Mouse (Mus musculus) MEL (cell line): ENCODE measurements around the gene Sowaha. TPM values are rescaled to one million over a fixed set of nuclear protein-coding genes. Genes with fewer than 3 reads are reported as not detected.
A peak's percentile ranks its signal among the peaks of the same experiment; 100 is the strongest.

ENCODE experiments used
- DNase-seq: peaks from one replicate; pipeline ENCODE4 v3.0.0; 2011; ENCODE audit warnings: low read depth, low spot score
- H3K27ac ChIP-seq: 2 replicates; pipeline ENCODE4 v1.5.1; 2012; ENCODE audit warnings: low read depth, mild to moderate bottlenecking, control low read depth, low read length, moderate library complexity; ENCODE audit not compliant: control insufficient read depth
- H3K27me3 ChIP-seq, 2 experiments: fragments of 150-350 bp in 1 of 2; sonication (generic) in 1 of 2; 2 replicates each; pipeline ENCODE4 v1.6.1; 2012; ENCODE audit warnings: low read length in 2 of 2, mild to moderate bottlenecking in 2 of 2, improper control_type of control experiment in 1 of 2, moderate library complexity in 1 of 2; ENCODE audit not compliant: insufficient read depth in 2 of 2, control insufficient read depth in 1 of 2
- H3K36me3 ChIP-seq, 2 experiments: 2 replicates each; pipeline ENCODE4 v1.6.1; 2012 to 2014; ENCODE audit warnings: low read length in 2 of 2, improper control_type of control experiment in 1 of 2, inconsistent platforms in 1 of 2, mild to moderate bottlenecking in 1 of 2; ENCODE audit not compliant: insufficient read depth in 2 of 2, control insufficient read depth in 1 of 2
- H3K4me1 ChIP-seq, 2 experiments: fragments of 150-350 bp in 1 of 2; sonication (generic) in 1 of 2; 2 replicates each; pipeline ENCODE4 v1.6.1; 2012; ENCODE audit warnings: low read length in 2 of 2, improper control_type of control experiment in 1 of 2, mild to moderate bottlenecking in 1 of 2; ENCODE audit not compliant: insufficient read depth in 2 of 2, control insufficient read depth in 1 of 2
- H3K4me3 ChIP-seq, 2 experiments: fragments of 150-350 bp in 1 of 2; sonication (generic) in 1 of 2; 2 replicates each; pipeline ENCODE4 v1.5.1; 2012; ENCODE audit warnings: low read depth in 2 of 2, low read length in 2 of 2, mild to moderate bottlenecking in 2 of 2, moderate library complexity in 2 of 2, control low read depth in 1 of 2, improper control_type of control experiment in 1 of 2; ENCODE audit not compliant: control insufficient read depth in 1 of 2, insufficient read depth in 1 of 2
- H3K79me2 ChIP-seq: 2 replicates; pipeline ENCODE4 v1.6.1; 2012; ENCODE audit warnings: mild to moderate bottlenecking, low read length, moderate library complexity; ENCODE audit not compliant: control insufficient read depth, poor library complexity, insufficient read depth
- H3K9ac ChIP-seq: 2 replicates; pipeline ENCODE4 v1.6.1; 2012; ENCODE audit warnings: low read depth, mild to moderate bottlenecking, control low read depth, low read length, moderate library complexity; ENCODE audit not compliant: control insufficient read depth, poor library complexity, severe bottlenecking
- H3K9me3 ChIP-seq: fragments of 150-350 bp; sonication (generic); replicated peaks from 2 replicates; pipeline ENCODE4 v1.6.1; 2012; ENCODE audit warnings: mild to moderate bottlenecking, low read length, improper control_type of control experiment, moderate library complexity; ENCODE audit not compliant: insufficient read depth
- BHLHE40 ChIP-seq: IDR thresholded peaks from 2 replicates; pipeline ENCODE4 v1.6.1; 2012; ENCODE audit warnings: low read depth, mild to moderate bottlenecking, inconsistent platforms, low read length, improper control_type of control experiment, borderline replicate concordance
- CTCF ChIP-seq, 3 experiments: IDR thresholded peaks in 2 of 3; conservative IDR thresholded peaks in 1 of 3; 2 replicates each; pipeline ENCODE4 v1.5.1; 2011 to 2012; ENCODE audit warnings: low read length in 3 of 3, low read depth in 2 of 3, mild to moderate bottlenecking in 2 of 3, improper control_type of control experiment in 1 of 3, inconsistent platforms in 1 of 3, mixed read lengths in 1 of 3, moderate library complexity in 1 of 3; ENCODE audit not compliant: control insufficient read depth in 1 of 3, insufficient read depth in 1 of 3, poor library complexity in 1 of 3, severe bottlenecking in 1 of 3
- E2F4 ChIP-seq: IDR thresholded peaks from 2 replicates; pipeline ENCODE4 v1.6.1; 2011; ENCODE audit warnings: low read depth, low read length, improper control_type of control experiment, borderline replicate concordance
- ELF1 ChIP-seq: IDR thresholded peaks from 2 replicates; pipeline ENCODE4 v1.6.1; 2014; ENCODE audit warnings: low read depth, mild to moderate bottlenecking, inconsistent platforms, low read length, improper control_type of control experiment, moderate library complexity
- EP300 ChIP-seq, 2 experiments: IDR thresholded peaks; 2 replicates each; pipeline ENCODE4 v1.6.1; 2011; ENCODE audit warnings: improper control_type of control experiment in 2 of 2, low read length in 2 of 2, low read depth in 1 of 2, mild to moderate bottlenecking in 1 of 2
- ETS1 ChIP-seq: IDR thresholded peaks from 2 replicates; pipeline ENCODE4 v1.6.1; 2012; ENCODE audit warnings: low read depth, mild to moderate bottlenecking, inconsistent platforms, low read length, improper control_type of control experiment, moderate library complexity
- GABPA ChIP-seq: IDR thresholded peaks from 2 replicates; pipeline ENCODE4 v1.6.1; 2012; ENCODE audit warnings: low read depth, mild to moderate bottlenecking, inconsistent platforms, low read length, improper control_type of control experiment, moderate library complexity
- GATA1 ChIP-seq: IDR thresholded peaks from 2 replicates; pipeline ENCODE4 v1.6.1; 2011; ENCODE audit warnings: low read depth, low read length, improper control_type of control experiment
- HCFC1 ChIP-seq: IDR thresholded peaks from 2 replicates; pipeline ENCODE4 v1.6.1; 2012; ENCODE audit warnings: low read depth, mild to moderate bottlenecking, inconsistent platforms, low read length, improper control_type of control experiment, moderate library complexity
- JUND ChIP-seq: IDR thresholded peaks from 2 replicates; pipeline ENCODE4 v1.6.1; 2011; ENCODE audit warnings: low read depth, mild to moderate bottlenecking, improper control_type of control experiment, low read length
- KAT2A ChIP-seq: conservative IDR thresholded peaks from 2 replicates; pipeline ENCODE4 v1.6.1; 2012; ENCODE audit warnings: low read depth, low read length, improper control_type of control experiment, inconsistent platforms
- MAX ChIP-seq: IDR thresholded peaks from 2 replicates; pipeline ENCODE4 v1.6.1; 2011; ENCODE audit warnings: low read length, improper control_type of control experiment
- MAZ ChIP-seq: IDR thresholded peaks from 2 replicates; pipeline ENCODE4 v1.6.1; 2012; ENCODE audit warnings: low read depth, mild to moderate bottlenecking, inconsistent platforms, low read length, improper control_type of control experiment
- MXI1 ChIP-seq: IDR thresholded peaks from 2 replicates; pipeline ENCODE4 v1.6.1; 2011; ENCODE audit warnings: mild to moderate bottlenecking, low read depth, low read length, improper control_type of control experiment
- MYB ChIP-seq: IDR thresholded peaks from 2 replicates; pipeline ENCODE4 v1.6.1; 2011; ENCODE audit warnings: mild to moderate bottlenecking, low read depth, low read length, improper control_type of control experiment
- MYC ChIP-seq: IDR thresholded peaks from 2 replicates; pipeline ENCODE4 v1.6.1; 2011; ENCODE audit warnings: low read depth, mild to moderate bottlenecking, low read length, improper control_type of control experiment, moderate library complexity
- NELFE ChIP-seq: IDR thresholded peaks from 2 replicates; pipeline ENCODE4 v1.6.1; 2011; ENCODE audit warnings: low read depth, low read length, improper control_type of control experiment
- NRF1 ChIP-seq: IDR thresholded peaks from 2 replicates; pipeline ENCODE4 v1.6.1; 2014; ENCODE audit warnings: low read depth, mild to moderate bottlenecking, inconsistent platforms, low read length, improper control_type of control experiment, moderate library complexity; ENCODE audit not compliant: poor library complexity, insufficient read depth, severe bottlenecking
- POLR2A ChIP-seq, 2 experiments: IDR thresholded peaks; 2 replicates each; pipeline ENCODE4 v1.6.1; 2011 to 2012; ENCODE audit warnings: low read length in 2 of 2, mild to moderate bottlenecking in 2 of 2, control low read depth in 1 of 2, improper control_type of control experiment in 1 of 2, low read depth in 1 of 2, moderate library complexity in 1 of 2; ENCODE audit not compliant: control insufficient read depth in 1 of 2, insufficient read depth in 1 of 2, poor library complexity in 1 of 2
- POLR2AphosphoS2 ChIP-seq: IDR thresholded peaks from 2 replicates; pipeline ENCODE4 v1.6.1; 2011; ENCODE audit warnings: low read length, improper control_type of control experiment
- POLR2AphosphoS5 ChIP-seq: IDR thresholded peaks from 2 replicates; pipeline ENCODE4 v1.6.1; 2012; ENCODE audit warnings: low read depth, borderline replicate concordance, mild to moderate bottlenecking, inconsistent platforms, low read length, moderate library complexity, mixed read lengths
- RAD21 ChIP-seq: IDR thresholded peaks from 2 replicates; pipeline ENCODE4 v1.6.1; 2011; ENCODE audit warnings: mild to moderate bottlenecking, low read depth, low read length, improper control_type of control experiment
- RCOR1 ChIP-seq: IDR thresholded peaks from 2 replicates; pipeline ENCODE4 v1.6.1; 2012; ENCODE audit warnings: low read depth, mild to moderate bottlenecking, inconsistent platforms, low read length, improper control_type of control experiment
- TAL1 ChIP-seq: IDR thresholded peaks from 2 replicates; pipeline ENCODE4 v1.6.1; 2012; ENCODE audit warnings: mild to moderate bottlenecking, inconsistent platforms, low read length, moderate library complexity, mixed read lengths
- TBP ChIP-seq: IDR thresholded peaks from 2 replicates; pipeline ENCODE4 v1.8.0; 2011; ENCODE audit warnings: low read depth, low read length, improper control_type of control experiment
- TCF12 ChIP-seq: IDR thresholded peaks from 2 replicates; pipeline ENCODE4 v1.6.1; 2014; ENCODE audit warnings: low read depth, mild to moderate bottlenecking, inconsistent platforms, low read length, improper control_type of control experiment, moderate library complexity
- UBTF ChIP-seq: IDR thresholded peaks from 2 replicates; pipeline ENCODE4 v1.6.1; 2012; ENCODE audit warnings: low read depth, mild to moderate bottlenecking, inconsistent platforms, low read length, improper control_type of control experiment, moderate library complexity, borderline replicate concordance; ENCODE audit not compliant: insufficient read depth
- USF1 ChIP-seq: IDR thresholded peaks from 2 replicates; pipeline ENCODE4 v1.6.1; 2014; ENCODE audit warnings: low read depth, mild to moderate bottlenecking, inconsistent platforms, low read length, improper control_type of control experiment, moderate library complexity
- USF2 ChIP-seq, 2 experiments: IDR thresholded peaks; 2 replicates each; pipeline ENCODE4 v1.6.1; 2011 to 2012; ENCODE audit warnings: improper control_type of control experiment in 2 of 2, low read length in 2 of 2, borderline replicate concordance in 1 of 2, inconsistent platforms in 1 of 2, low read depth in 1 of 2, mild to moderate bottlenecking in 1 of 2; ENCODE audit not compliant: insufficient read depth in 1 of 2
- ZC3H11A ChIP-seq: IDR thresholded peaks from 2 replicates; pipeline ENCODE4 v1.6.1; 2012; ENCODE audit warnings: low read depth, mild to moderate bottlenecking, inconsistent platforms, low read length, improper control_type of control experiment
- ZMIZ1 ChIP-seq: IDR thresholded peaks from 2 replicates; pipeline ENCODE4 v1.6.1; 2012; ENCODE audit warnings: low read depth, mild to moderate bottlenecking, inconsistent platforms, low read length, improper control_type of control experiment, moderate library complexity
- ZNF384 ChIP-seq: IDR thresholded peaks from 2 replicates; pipeline ENCODE4 v1.6.1; 2012; ENCODE audit warnings: low read depth, mild to moderate bottlenecking, inconsistent platforms, low read length, improper control_type of control experiment
- polyA plus RNA-seq, 2 experiments: library from polyadenylated mRNA; stranded (reverse) in 1 of 2; unstranded in 1 of 2; fragments of >175 nt in 1 of 2; fragments of >200 nt in 1 of 2; gene quantifications; 2 replicates each; pipeline versions ENCODE4 v1.2.1 to v1.2.4; 2012; ENCODE audit warnings: low replicate concordance in 2 of 2, low read depth in 1 of 2; ENCODE audit not compliant: insufficient read length in 2 of 2, insufficient read depth in 1 of 2, missing spikeins in 1 of 2
- total RNA-seq: library from RNA; depleted of rRNA; stranded (reverse); fragments of 300-350 nt; gene quantifications from 2 replicates; pipeline ENCODE4 v1.2.3, GENCODE M21; 2012

Sowaha gene
- total and polyA plus RNA-seq, 3 experiments: not detected

- no peak for TF ChIP-seq USF2 (IDR thresholded peaks at IDR 0.05; ENCODE audit: borderline replicate concordance in 1 of 2, insufficient read depth in 1 of 2, low read depth in 1 of 2, low read length in 2 of 2)
- TF ChIP-seq UBTF: peak; percentile 82; the same call in 1 of the 2 replicates
- no peak for TF ChIP-seq TBP
- no peak for TF ChIP-seq POLR2AphosphoS5
- TF ChIP-seq TAL1: no peak
Measured at GRCm38 (mm10) chr11:53519207-53520121, 39.4 kb upstream of the Sowaha start, which contains the start of gene Sept8 (continued).

GRCm38 (mm10) chr11:53518759-53519158, 38.7 kb upstream of the Sowaha start:
- Histone ChIP-seq H3K9ac (peak overlapping the region; percentile 95), H3K27ac (peak overlapping the region; percentile 98), H3K4me3 (peak overlapping the region; percentile 70 to 75), H3K9me3 (no peaks in the 10 kb centered on the region), H3K27me3 (no peaks in the 10 kb centered on the region), H3K36me3 (peaks cover 4 to 40% of the 10 kb centered on the region in 2 experiments; a peak in 3 of 4 replicates), H3K79me2 (peaks cover 43% of the 10 kb centered on the region), H3K4me1 (peaks cover 27 to 41% of the 10 kb centered on the region in 2 experiments)
- DNase-seq: peak; percentile 95
- TF ChIP-seq GATA1: peak; percentile 92
- no peak for TF ChIP-seq E2F4
- TF ChIP-seq NRF1: no peak
- peak; percentile 78 for TF ChIP-seq ELF1
- TF ChIP-seq CTCF (IDR thresholded peaks at IDR 0.05 in 2 of 3, conservative IDR thresholded peaks at IDR 0.05 in 1 of 3; ENCODE audit: control insufficient read depth in 1 of 3, insufficient read depth in 1 of 3, low read depth in 2 of 3, low read length in 3 of 3, poor library complexity in 1 of 3, severe bottlenecking in 1 of 3): no peak
- no peak for TF ChIP-seq UBTF
- TF ChIP-seq MAZ: peak; percentile 93
- TF ChIP-seq MYC: peak; percentile 81
- peak; percentile 100 for TF ChIP-seq JUND
- TF ChIP-seq MAX: peak; percentile 80
- peak; percentile 74 for TF ChIP-seq POLR2AphosphoS2
- 0 out of 2 replicates have a peak, but pooled peaks have one; percentile 59 for TF ChIP-seq ZNF384
- TF ChIP-seq EP300 (IDR thresholded peaks at IDR 0.05; ENCODE audit: low read depth in 1 of 2, low read length in 2 of 2): peak; percentile 93 to 94
- no peak for TF ChIP-seq GABPA
- TF ChIP-seq USF1: peak; percentile 57; the same call in 1 of the 2 replicates
- TF ChIP-seq TBP: peak; percentile 95
- peak; percentile 79 for TF ChIP-seq MXI1
- peak; percentile 90 for TF ChIP-seq BHLHE40
- TF ChIP-seq HCFC1: peak; percentile 73; the same call in 1 of the 2 replicates
- no peak for TF ChIP-seq RAD21
- TF ChIP-seq MYB: peak; percentile 32; the same call in 1 of the 2 replicates
- TF ChIP-seq ZC3H11A: no peak
- peak; percentile 92 for TF ChIP-seq ETS1
- peak; percentile 22; the same call in 1 of the 2 replicates for TF ChIP-seq KAT2A
- peak; percentile 82 for TF ChIP-seq NELFE
- peak; percentile 91 for TF ChIP-seq TAL1
- TF ChIP-seq RCOR1: peak; percentile 72; the same call in 1 of the 2 replicates
- peak; percentile 91 for TF ChIP-seq TCF12
- peak; percentile 84; the same call in 1 of the 2 replicates for TF ChIP-seq ZMIZ1
- peak; percentile 29 to 81; a peak in 2 of 4 replicates for TF ChIP-seq POLR2A (IDR thresholded peaks at IDR 0.05; ENCODE audit: control insufficient read depth in 1 of 2, insufficient read depth in 1 of 2, low read depth in 1 of 2, low read length in 2 of 2, poor library complexity in 1 of 2)
